Comparison of ENCODE assay signal across 12 mouse cellular contexts in the genomic region with DNA sequence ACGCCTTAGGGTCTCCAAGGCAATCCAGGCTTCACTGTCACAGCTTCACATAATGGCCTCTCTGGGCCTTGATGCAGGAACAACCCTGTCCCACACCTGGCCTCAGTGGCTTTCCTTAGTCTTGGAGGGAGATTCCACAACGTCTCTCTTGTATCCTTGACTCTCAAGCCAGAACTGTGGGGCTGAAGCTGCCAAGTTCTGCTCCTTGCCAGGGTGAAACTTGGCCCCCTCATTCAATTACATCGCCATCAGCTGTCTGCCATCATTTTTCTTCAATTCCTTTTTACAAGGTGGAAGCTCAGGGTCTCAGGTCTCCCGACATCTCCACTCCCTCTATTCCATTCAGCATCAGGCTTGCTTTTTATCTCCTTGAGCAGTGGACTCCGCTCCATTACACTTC.
"Had no signal": no experiment of that assay in that cellular context is flagged by ENCODE, and none has a peak within 500 bp of the region (broad histone marks: within the 10 kb centered on the region; RNA-seq: fewer than 3 reads in every experiment).

No protein-coding gene starts in this region.

- DNase-seq: retina, postnatal 1 day; right cerebral cortex, adult 18-20 months; right cerebral cortex, postnatal 14 days; right cerebral cortex, postnatal 25 days; right cerebral cortex, postnatal 4 days; spleen, adult 18-20 months; thymus, adult 18-20 months; thymus, adult 2 months; thymus, postnatal 14 days; thymus, postnatal 25 days; thymus, postnatal 36 days; thymus, postnatal 4 days had no signal
